15 mouse cellular contexts compared by ENCODE assay signal in genomic region chr5:150894049-150894738, GRCm38 (mm10). TPM values are rescaled to one million over a fixed set of nuclear protein-coding genes. Genes with fewer than 3 reads are reported as not detected.
A peak's percentile ranks its signal among the peaks of the same experiment; 100 is the strongest.
DNase-seq lines count a peak whose midpoint lies in the region; ATAC-seq and TF ChIP-seq lines count a peak whose summit lies in the region.
"Had no signal": no experiment of that assay in that cellular context is flagged by ENCODE, and none has a peak within 500 bp of the region (broad histone marks: within the 10 kb centered on the region; RNA-seq: fewer than 3 reads in every experiment).

No protein-coding gene starts in this region.

- no peak overlapping the region for H3K4me3 ChIP-seq in kidney, embryonic 16.5 days (ENCODE audit: low read length)
- H3K4me3 ChIP-seq in forebrain, embryonic 15.5 days: no peak overlapping the region
- H3K4me3 ChIP-seq in limb, embryonic 12.5 days (replicated peaks): no peak overlapping the region
- H3K4me3 ChIP-seq in heart, embryonic 12.5 days: no peak overlapping the region
- H3K4me3 ChIP-seq: embryonic facial prominence, embryonic 15.5 days; left cerebral cortex, adult 2 months had no signal

- DNase-seq in kidney, adult 18-20 months: no peak
- peak; percentile 54 for DNase-seq in Patski (ENCODE audit: low read depth, low spot score)
- no peak for DNase-seq in layer of hippocampus, adult 11-12 months (ENCODE audit: low spot score)
- no peak for DNase-seq in cerebellum, adult 9-11 months
- DNase-seq: adrenal gland, adult 8-10 months; heart, postnatal 4 days; liver; lung, postnatal 10 days had no signal

- no peak overlapping the region for H3K4me2 ChIP-seq in kidney, embryonic 16.5 days (replicated peaks; ENCODE audit: low read depth, low read length)
- no peak overlapping the region for H3K4me2 ChIP-seq in forebrain, embryonic 15.5 days (replicated peaks)
- H3K4me2 ChIP-seq in limb, embryonic 12.5 days: no peak overlapping the region
- no peak overlapping the region for H3K4me2 ChIP-seq in heart, embryonic 12.5 days
- H3K4me2 ChIP-seq: embryonic facial prominence, embryonic 15.5 days had no signal

- H3K36me3 ChIP-seq in kidney, embryonic 16.5 days (ENCODE audit: insufficient read depth, low read length): no peaks in the 10 kb centered on the region
- no peaks in the 10 kb centered on the region for H3K36me3 ChIP-seq in forebrain, embryonic 15.5 days
- H3K36me3 ChIP-seq in limb, embryonic 12.5 days: no peaks in the 10 kb centered on the region
- no peaks in the 10 kb centered on the region for H3K36me3 ChIP-seq in heart, embryonic 12.5 days
- H3K36me3 ChIP-seq: embryonic facial prominence, embryonic 15.5 days had no signal

- H3K9me3 ChIP-seq in kidney, embryonic 16.5 days (ENCODE audit: low read length): no peaks in the 10 kb centered on the region
- H3K9me3 ChIP-seq in forebrain, embryonic 15.5 days: no peaks in the 10 kb centered on the region
- no peaks in the 10 kb centered on the region for H3K9me3 ChIP-seq in limb, embryonic 12.5 days
- no peaks in the 10 kb centered on the region for H3K9me3 ChIP-seq in heart, embryonic 12.5 days (replicated peaks)
- H3K9me3 ChIP-seq: embryonic facial prominence, embryonic 15.5 days had no signal

- 13% methylated on average over 3 of the region's 3 CpGs for WGBS in kidney, embryonic 16.5 days
- 40% methylated on average over 3 of the region's 3 CpGs for WGBS in forebrain, embryonic 15.5 days
- WGBS in limb, embryonic 12.5 days: 7% methylated on average over 3 of the region's 3 CpGs
- WGBS in heart, embryonic 12.5 days: 51% methylated on average over 3 of the region's 3 CpGs

- CTCF ChIA-PET in Patski (lab: Charles Lee): interaction anchor here (1.0 to 4.7 kb wide), 3 partner anchors 8 to 14 kb away, joined by 3 to 23 read pairs (median 4); no protein-coding TSS in a partner anchor

- H3K9ac ChIP-seq in kidney, embryonic 16.5 days (replicated peaks; ENCODE audit: low read length): no peak overlapping the region
- H3K9ac ChIP-seq in forebrain, embryonic 15.5 days (replicated peaks): no peak overlapping the region
- no peak overlapping the region for H3K9ac ChIP-seq in limb, embryonic 12.5 days (replicated peaks)
- H3K9ac ChIP-seq in heart, embryonic 12.5 days: no peak overlapping the region
- H3K9ac ChIP-seq: embryonic facial prominence, embryonic 15.5 days had no signal

- H3K4me1 ChIP-seq in kidney, embryonic 16.5 days (ENCODE audit: insufficient read depth, low read length): peaks cover 14% of the 10 kb centered on the region
- H3K4me1 ChIP-seq in forebrain, embryonic 15.5 days: peaks cover 15% of the 10 kb centered on the region
- H3K4me1 ChIP-seq in limb, embryonic 12.5 days (replicated peaks): peaks cover 38% of the 10 kb centered on the region
- H3K4me1 ChIP-seq in heart, embryonic 12.5 days (replicated peaks): peaks cover 19% of the 10 kb centered on the region
- H3K4me1 ChIP-seq: embryonic facial prominence, embryonic 15.5 days had no signal

- in situ Hi-C loops in Patski (cut with MboI; ENCODE audit: low pct_unique_long_range_greater_than_20kb): no loop called here

- POLR2A ChIA-PET in Patski (lab: Charles Lee): interaction anchor here (0.7 to 1.3 kb wide), 3 partner anchors 9 to 366 kb away, joined by 4 to 7 read pairs (median 5); no protein-coding TSS in a partner anchor

- peak; percentile 71 for ATAC-seq in kidney, embryonic 16.5 days (ENCODE audit: low FRiP score, low TSS enrichment)
- peak; percentile 49 for ATAC-seq in Patski
- ATAC-seq in forebrain, embryonic 15.5 days (replicated peaks): peak; percentile 64
- no peak for ATAC-seq in limb, embryonic 12.5 days (ENCODE audit: insufficient number of reproducible peaks, insufficient read depth, low FRiP score, low TSS enrichment, low read depth)
- no peak for ATAC-seq in heart, embryonic 12.5 days (ENCODE audit: insufficient number of reproducible peaks, low FRiP score)
- ATAC-seq: CD4-positive, CD25-positive, alpha-beta regulatory T cell, adult 4 months had no signal

- peak overlapping the region; percentile 61 for H3K27ac ChIP-seq in kidney, embryonic 16.5 days (ENCODE audit: low read length)
- H3K27ac ChIP-seq in forebrain, embryonic 15.5 days (replicated peaks): peak overlapping the region; percentile 17; the same call in 1 of the 2 replicates
- H3K27ac ChIP-seq in limb, embryonic 12.5 days: 0 out of 2 replicates have a peak overlapping the region, but pooled peaks have one; percentile 5
- no peak overlapping the region for H3K27ac ChIP-seq in heart, embryonic 12.5 days (ENCODE audit: poor library complexity, severe bottlenecking)
- H3K27ac ChIP-seq: embryonic facial prominence, embryonic 15.5 days; left cerebral cortex, adult 2 months had no signal

- TF ChIP-seq CTCF in Patski (IDR thresholded peaks at IDR 0.05): no peak

- no peaks in the 10 kb centered on the region for H3K27me3 ChIP-seq in kidney, embryonic 16.5 days (ENCODE audit: insufficient read depth, low read length)
- H3K27me3 ChIP-seq in Patski: no peaks in the 10 kb centered on the region
- no peaks in the 10 kb centered on the region for H3K27me3 ChIP-seq in forebrain, embryonic 15.5 days
- no peaks in the 10 kb centered on the region for H3K27me3 ChIP-seq in limb, embryonic 12.5 days
- no peaks in the 10 kb centered on the region for H3K27me3 ChIP-seq in heart, embryonic 12.5 days (replicated peaks)
- H3K27me3 ChIP-seq: embryonic facial prominence, embryonic 15.5 days had no signal

RNA-seq across cellular contexts. Expression of gene Kl, which starts 58.2 kb away (rescaled TPM):
- polyA plus RNA-seq in kidney, embryonic 16.5 days (2015; fragmentation: Nextera tagmentation; extraction: Ambion mirVana): 28.6 and 37.2 TPM in 2 replicates
- polyA plus RNA-seq in Patski (2021): 0.04 TPM
- 0.29 and 0.37 TPM in 2 replicates for polyA plus RNA-seq in forebrain, embryonic 15.5 days (2015; fragmentation: Nextera tagmentation; extraction: Ambion mirVana)
- polyA plus RNA-seq in limb, embryonic 12.5 days (2016; fragmentation: Nextera tagmentation; extraction: Ambion mirVana): 0.12 and 0.21 TPM in 2 replicates
- 0.45 and 0.65 TPM in 2 replicates for polyA plus RNA-seq in heart, embryonic 12.5 days (2016; fragmentation: Nextera tagmentation; extraction: Ambion mirVana)
- polyA plus RNA-seq: CD4-positive, CD25-positive, alpha-beta regulatory T cell, adult 4 months had no signal

Comparison
In these comparisons a context has a peak if more than half of its experiments do, and no peak if none do; other contexts are left out.
1. ATAC-seq: peak in kidney, embryonic 16.5 days (single experiment), Patski (single experiment) and forebrain, embryonic 15.5 days (single experiment); none in limb, embryonic 12.5 days (single experiment) and heart, embryonic 12.5 days (single experiment).
2. RNA of gene Kl, which starts 58.2 kb away (polyA plus RNA-seq): 28.6 to 37.2 TPM in kidney, embryonic 16.5 days; 0.45 to 0.65 TPM in heart, embryonic 12.5 days, 0.29 to 0.37 TPM in forebrain, embryonic 15.5 days, 0.12 to 0.21 TPM in limb, embryonic 12.5 days and 0.04 TPM in Patski (single experiment); every median in the first group is over 10 times any median in the second.